Mouse (Mus musculus) heart, adult 11 months (tissue): ENCODE measurements at regions not wholly inside any gene's neighbourhood (a gene's known extent, or its start where the extent isn't known, plus 50 kb on each side); places are given as distances from the start of the nearest gene placed in this dataset.
A peak's percentile ranks its signal among the peaks of the same experiment; 100 is the strongest.

Source experiments
- DNase-seq: peaks from one replicate; pipeline ENCODE4 v3.0.0; 2022

DNA sequence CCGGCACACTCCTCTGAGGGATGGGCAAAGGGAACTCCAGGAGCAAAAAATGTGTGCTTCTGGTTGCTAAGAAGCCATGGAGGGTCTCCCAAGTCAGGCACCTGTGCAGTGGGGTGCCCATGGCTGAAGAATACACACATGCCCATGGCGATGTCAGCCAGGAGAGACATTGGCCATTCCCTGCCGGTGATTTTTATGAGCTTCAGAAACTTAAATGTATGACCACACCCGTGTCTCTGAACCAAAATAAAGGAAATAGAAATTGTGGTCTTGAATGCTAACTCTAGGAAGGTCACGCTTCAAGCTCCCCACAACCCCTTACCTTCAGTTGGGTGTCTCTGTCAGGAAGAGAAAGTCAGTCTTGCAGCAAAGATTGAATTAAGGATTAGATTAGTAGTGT, 56.0 kb upstream of the Map1b start:
- peak; percentile 73 for DNase-seq
